9 mouse cellular contexts compared by ENCODE assay signal in genomic region chr19:5691601-5692000, GRCm38 (mm10). TPM values are rescaled to one million over a fixed set of nuclear protein-coding genes. Genes with fewer than 3 reads are reported as not detected.
A peak's percentile ranks its signal among the peaks of the same experiment; 100 is the strongest.
DNase-seq lines count a peak whose midpoint lies in the region; ATAC-seq and TF ChIP-seq lines count a peak whose summit lies in the region.
"Had no signal": no experiment of that assay in that cellular context is flagged by ENCODE, and none has a peak within 500 bp of the region (broad histone marks: within the 10 kb centered on the region; RNA-seq: fewer than 3 reads in every experiment).

No protein-coding gene starts in this region.

- no peaks in the 10 kb centered on the region for H3K9me3 ChIP-seq in embryonic facial prominence, embryonic 11.5 days (replicated peaks; ENCODE audit: control insufficient read depth, low read length)
- no peaks in the 10 kb centered on the region for H3K9me3 ChIP-seq in intestine, embryonic 14.5 days (ENCODE audit: control insufficient read depth, low read length)
- no peaks in the 10 kb centered on the region for H3K9me3 ChIP-seq in midbrain, embryonic 11.5 days (ENCODE audit: control insufficient read depth, low read length)

- 71% methylated on average over 5 of the region's 5 CpGs for WGBS in embryonic facial prominence, embryonic 11.5 days
- WGBS in intestine, embryonic 14.5 days, result 73% methylated on average over 5 of the region's 5 CpGs
- 90% methylated on average over 5 of the region's 5 CpGs for whole genome bisulfite sequencing in midbrain, embryonic 11.5 days

- intact Hi-C loops in gastrocnemius, adult 2 months (cut with DNase I), result loop anchor here (2.0 kb wide), 1 partner anchor 35 kb away; the partner anchor contains the start of gene Ehbp1l1
- intact Hi-C loops in gastrocnemius, postnatal 14 days (cut with DNase I; ENCODE audit: low total_unique reads), result no loop called here

- no peak for ATAC-seq in embryonic facial prominence, embryonic 11.5 days (replicated peaks; ENCODE audit: insufficient number of reproducible peaks, low FRiP score, low TSS enrichment, low read depth)
- ATAC-seq in intestine, embryonic 14.5 days (replicated peaks; ENCODE audit: low FRiP score, low TSS enrichment, low read depth), result no peak
- ATAC-seq in midbrain, embryonic 11.5 days (ENCODE audit: low FRiP score), result no peak

- peaks cover 14% of the 10 kb centered on the region for H3K4me1 ChIP-seq in embryonic facial prominence, embryonic 11.5 days (ENCODE audit: control insufficient read depth, insufficient read depth, low read length)
- H3K4me1 ChIP-seq in intestine, embryonic 14.5 days (replicated peaks; ENCODE audit: control insufficient read depth, insufficient read depth, low read length), result peaks cover 38% of the 10 kb centered on the region
- H3K4me1 ChIP-seq in midbrain, embryonic 11.5 days (ENCODE audit: control insufficient read depth, insufficient read depth, low read length), result peaks cover 43% of the 10 kb centered on the region

- DNase-seq in gastrocnemius, adult 2 months, result no peak
- DNase-seq in gastrocnemius, postnatal 10 days, result no peak
- DNase-seq in embryonic facial prominence, embryonic 11.5 days (ENCODE audit: low spot score), result no peak
- DNase-seq in intestine, embryonic 14.5 days (ENCODE audit: low spot score), result no peak
- no peak for DNase-seq in midbrain, embryonic 11.5 days (ENCODE audit: low spot score, missing footprints)
- no peak for DNase-seq in right cerebral cortex, postnatal 10 days (ENCODE audit: low spot score in 2 of 2)
- DNase-seq in layer of hippocampus, adult 9-11 months, result no peak
- no peak for DNase-seq in gastrocnemius, postnatal 14 days

- H3K4me2 ChIP-seq in embryonic facial prominence, embryonic 11.5 days (ENCODE audit: low read depth, low read length), result peak overlapping the region; percentile 71
- peak overlapping the region; percentile 99 for H3K4me2 ChIP-seq in intestine, embryonic 14.5 days (ENCODE audit: low read length)
- 0 out of 2 replicates have a peak overlapping the region, but pooled peaks have one; percentile 8 for H3K4me2 ChIP-seq in midbrain, embryonic 11.5 days

- no peak for TF ChIP-seq CTCF in gastrocnemius, adult 2 months (IDR thresholded peaks at IDR 0.05)

- peak overlapping the region; percentile 95 for H3K27ac ChIP-seq in gastrocnemius, adult 2 months
- 0 out of 2 replicates have a peak overlapping the region, but pooled peaks have one; percentile 5 for H3K27ac ChIP-seq in embryonic facial prominence, embryonic 11.5 days (replicated peaks; ENCODE audit: low read depth, low read length)
- H3K27ac ChIP-seq in intestine, embryonic 14.5 days (ENCODE audit: low read depth), result peak overlapping the region; percentile 57; the same call in 1 of the 2 replicates
- H3K27ac ChIP-seq in midbrain, embryonic 11.5 days (ENCODE audit: low read depth, low read length), result no peak overlapping the region

- H3K36me3 ChIP-seq in embryonic facial prominence, embryonic 11.5 days (replicated peaks; ENCODE audit: control insufficient read depth, insufficient read depth, low read depth, low read length), result peaks cover 11% of the 10 kb centered on the region
- peaks cover 48% of the 10 kb centered on the region for H3K36me3 ChIP-seq in intestine, embryonic 14.5 days (ENCODE audit: control insufficient read depth, insufficient read depth, low read length)
- peaks cover 2% of the 10 kb centered on the region; the same call in 1 of the 2 replicates for H3K36me3 ChIP-seq in midbrain, embryonic 11.5 days (ENCODE audit: control insufficient read depth, insufficient read depth, low read length)

- peak overlapping the region; percentile 82 for H3K4me3 ChIP-seq in gastrocnemius, adult 2 months
- peak overlapping the region; percentile 71 for H3K4me3 ChIP-seq in embryonic facial prominence, embryonic 11.5 days (ENCODE audit: low read depth, low read length)
- H3K4me3 ChIP-seq in intestine, embryonic 14.5 days (ENCODE audit: low read depth, low read length), result peak overlapping the region; percentile 78
- no peak overlapping the region for H3K4me3 ChIP-seq in midbrain, embryonic 11.5 days (ENCODE audit: low read depth, low read length)

- H3K27me3 ChIP-seq in embryonic facial prominence, embryonic 11.5 days (ENCODE audit: control insufficient read depth, insufficient read depth, low read length), result no peaks in the 10 kb centered on the region
- no peaks in the 10 kb centered on the region for H3K27me3 ChIP-seq in intestine, embryonic 14.5 days (replicated peaks; ENCODE audit: control insufficient read depth, insufficient read depth, low read length)
- peaks cover 2% of the 10 kb centered on the region; the same call in 1 of the 2 replicates for H3K27me3 ChIP-seq in midbrain, embryonic 11.5 days (ENCODE audit: control insufficient read depth, insufficient read depth, low read length)

- peak overlapping the region; percentile 69 for H3K9ac ChIP-seq in embryonic facial prominence, embryonic 11.5 days (replicated peaks; ENCODE audit: low read length)
- peak overlapping the region; percentile 41 for H3K9ac ChIP-seq in intestine, embryonic 14.5 days (ENCODE audit: low read length)
- H3K9ac ChIP-seq in midbrain, embryonic 11.5 days (ENCODE audit: low read length), result peak overlapping the region; percentile 34; the same call in 1 of the 2 replicates

RNA-seq across cellular contexts. Expression of gene Pcnx3, which starts 2.9 kb away (rescaled TPM):
- 10 to 100 TPM; 12.6 to 14.0 TPM for total RNA-seq in gastrocnemius, adult 2 months (2021)
- total RNA-seq in gastrocnemius, postnatal 10 days (2021), result 10 to 100 TPM; 19.5 to 32.5 TPM
- polyA plus RNA-seq in embryonic facial prominence, embryonic 11.5 days (2014; fragmentation: Nextera tagmentation; extraction: Ambion mirVana), result 17.5 and 22.0 TPM in 2 replicates
- polyA plus RNA-seq in intestine, embryonic 14.5 days (2014; fragmentation: Nextera tagmentation; extraction: Ambion mirVana), result 27.6 and 30.8 TPM in 2 replicates
- polyA plus RNA-seq in midbrain, embryonic 11.5 days (2014; fragmentation: Nextera tagmentation; extraction: Ambion mirVana), result 18.6 and 23.1 TPM in 2 replicates
- total RNA-seq in gastrocnemius, postnatal 14 days (2021), result 10 to 100 TPM; 15.3 to 17.6 TPM

RNA-seq across cellular contexts. Expression of gene Map3k11, which starts 3.1 kb away (rescaled TPM):
- total RNA-seq in gastrocnemius, adult 2 months (2021), result 10 to 100 TPM in 1 of 2 experiments, 1 to 10 TPM in 1; 8.7 to 11.8 TPM
- 10 to 100 TPM; 19.3 to 25.0 TPM for total RNA-seq in gastrocnemius, postnatal 10 days (2021)
- 13.1 and 14.6 TPM in 2 replicates for polyA plus RNA-seq in embryonic facial prominence, embryonic 11.5 days (2014; fragmentation: Nextera tagmentation; extraction: Ambion mirVana)
- 23.2 and 28.8 TPM in 2 replicates for polyA plus RNA-seq in intestine, embryonic 14.5 days (2014; fragmentation: Nextera tagmentation; extraction: Ambion mirVana)
- 14.0 and 17.3 TPM in 2 replicates for polyA plus RNA-seq in midbrain, embryonic 11.5 days (2014; fragmentation: Nextera tagmentation; extraction: Ambion mirVana)
- total RNA-seq in gastrocnemius, postnatal 14 days (2021), result 10 to 100 TPM; 16.7 TPM

RNA-seq across cellular contexts. Expression of gene Kcnk7, which starts 12.6 kb away (rescaled TPM):
- total RNA-seq in gastrocnemius, adult 2 months (2021), result not detected
- not detected for total RNA-seq in gastrocnemius, postnatal 10 days (2021)
- polyA plus RNA-seq in embryonic facial prominence, embryonic 11.5 days (2014; fragmentation: Nextera tagmentation; extraction: Ambion mirVana), result not detected in 2 replicates
- polyA plus RNA-seq in intestine, embryonic 14.5 days (2014; fragmentation: Nextera tagmentation; extraction: Ambion mirVana), result 0.30 and 0.45 TPM in 2 replicates
- not detected in 2 replicates for polyA plus RNA-seq in midbrain, embryonic 11.5 days (2014; fragmentation: Nextera tagmentation; extraction: Ambion mirVana)
- not detected for total RNA-seq in gastrocnemius, postnatal 14 days (2021)
- total RNA-seq: left cerebral cortex, adult 18-20 months had no signal

RNA-seq across cellular contexts. Expression of gene Sipa1, which starts 28.1 kb away (rescaled TPM):
- total RNA-seq in gastrocnemius, adult 2 months (2021), result 10 to 100 TPM in 1 of 2 experiments, 1 to 10 TPM in 1; 10.0 to 11.0 TPM
- total RNA-seq in gastrocnemius, postnatal 10 days (2021), result 10 to 100 TPM; 25.5 to 36.6 TPM
- 12.4 and 13.2 TPM in 2 replicates for polyA plus RNA-seq in embryonic facial prominence, embryonic 11.5 days (2014; fragmentation: Nextera tagmentation; extraction: Ambion mirVana)
- 18.0 and 21.7 TPM in 2 replicates for polyA plus RNA-seq in intestine, embryonic 14.5 days (2014; fragmentation: Nextera tagmentation; extraction: Ambion mirVana)
- polyA plus RNA-seq in midbrain, embryonic 11.5 days (2014; fragmentation: Nextera tagmentation; extraction: Ambion mirVana), result 8.8 and 10.9 TPM in 2 replicates
- total RNA-seq in gastrocnemius, postnatal 14 days (2021), result 10 to 100 TPM; 19.3 to 22.4 TPM

RNA-seq across cellular contexts. Expression of gene Ehbp1l1, which starts 34.5 kb away (rescaled TPM):
- total RNA-seq in gastrocnemius, adult 2 months (2021), result 100 to 1,000 TPM; 218 to 220 TPM
- total RNA-seq in gastrocnemius, postnatal 10 days (2021), result 100 to 1,000 TPM; 280 to 285 TPM
- polyA plus RNA-seq in embryonic facial prominence, embryonic 11.5 days (2014; fragmentation: Nextera tagmentation; extraction: Ambion mirVana), result 4.5 and 5.5 TPM in 2 replicates
- 29.6 and 33.6 TPM in 2 replicates for polyA plus RNA-seq in intestine, embryonic 14.5 days (2014; fragmentation: Nextera tagmentation; extraction: Ambion mirVana)
- polyA plus RNA-seq in midbrain, embryonic 11.5 days (2014; fragmentation: Nextera tagmentation; extraction: Ambion mirVana), result 5.3 and 5.4 TPM in 2 replicates
- total RNA-seq in gastrocnemius, postnatal 14 days (2021), result 100 to 1,000 TPM; 246 to 269 TPM

Comparison
In these comparisons a context has a peak if more than half of its experiments do, and no peak if none do; other contexts are left out.
1. H3K4me2 ChIP-seq: peak in every context shown above with its lines; median percentile 99 in intestine, embryonic 14.5 days; 71 in embryonic facial prominence, embryonic 11.5 days; 8 in midbrain, embryonic 11.5 days.